Mouse (Mus musculus): ENCODE measurements at regions not wholly inside any gene's neighbourhood (a gene's known extent, or its start where the extent isn't known, plus 50 kb on each side); places are given as distances from the start of the nearest gene placed in this dataset.

- no peak for DNase-seq (ENCODE audit: low spot score)
Measured at GRCm38 (mm10) chr4:105282681-105283462, 125.7 kb downstream of the Plpp3 start.

- DNase-seq (ENCODE audit: low spot score), result no peak
Measured at GRCm38 (mm10) chr4:105285431-105286013, 128.4 kb downstream of the Plpp3 start.

- DNase-seq (ENCODE audit: low spot score), result no peak
Measured at GRCm38 (mm10) chr4:105286299-105286698, 129.2 kb downstream of the Plpp3 start.

- no peak for DNase-seq (ENCODE audit: low spot score)
Measured at GRCm38 (mm10) chr4:105286809-105287208, 129.7 kb downstream of the Plpp3 start.

- DNase-seq (ENCODE audit: low spot score), result no peak
Measured at GRCm38 (mm10) chr4:105287419-105287818, 130.3 kb downstream of the Plpp3 start.

GRCm38 (mm10) chr4:105289635-105290034 is 132.5 kb downstream of the Plpp3 start:
- DNase-seq (ENCODE audit: low spot score), result no peak

- DNase-seq (ENCODE audit: low spot score), result no peak
Measured at GRCm38 (mm10) chr4:105290847-105291475, 133.8 kb downstream of the Plpp3 start.

GRCm38 (mm10) chr4:105291503-105291902 is 134.4 kb downstream of the Plpp3 start:
- no peak for DNase-seq (ENCODE audit: low spot score)

- no peak for DNase-seq (ENCODE audit: low spot score)
Measured at GRCm38 (mm10) chr4:105299358-105299757, 142.2 kb downstream of the Plpp3 start.

GRCm38 (mm10) chr4:105301547-105301946 is 144.4 kb downstream of the Plpp3 start:
- no peak for DNase-seq (ENCODE audit: low spot score)

- DNase-seq (ENCODE audit: low spot score), result no peak
Measured at GRCm38 (mm10) chr4:105304166-105304565, 147.0 kb downstream of the Plpp3 start.

- DNase-seq (ENCODE audit: low spot score), result no peak
Measured at GRCm38 (mm10) chr4:105305931-105306330, 148.8 kb downstream of the Plpp3 start.

GRCm38 (mm10) chr4:105307356-105307755 is 150.2 kb downstream of the Plpp3 start:
- DNase-seq (ENCODE audit: low spot score), result no peak

GRCm38 (mm10) chr4:105307905-105308304 is 150.8 kb downstream of the Plpp3 start:
- no peak for DNase-seq (ENCODE audit: low spot score)

- DNase-seq (ENCODE audit: low spot score), result no peak
Measured at GRCm38 (mm10) chr4:105308971-105309488, 151.9 kb downstream of the Plpp3 start.

GRCm38 (mm10) chr4:105312643-105313042 is 155.5 kb downstream of the Plpp3 start:
- no peak for DNase-seq (ENCODE audit: low spot score)

GRCm38 (mm10) chr4:105313151-105313818 is 156.1 kb downstream of the Plpp3 start:
- no peak for DNase-seq (ENCODE audit: low spot score)

GRCm38 (mm10) chr4:105315095-105315494 is 157.9 kb downstream of the Plpp3 start:
- no peak for DNase-seq (ENCODE audit: low spot score)

- no peak for DNase-seq (ENCODE audit: low spot score)
Measured at GRCm38 (mm10) chr4:105316478-105317206, 159.5 kb downstream of the Plpp3 start.

GRCm38 (mm10) chr4:105318421-105318820 is 161.3 kb downstream of the Plpp3 start:
- DNase-seq (ENCODE audit: low spot score), result no peak

- DNase-seq (ENCODE audit: low spot score), result no peak
Measured at GRCm38 (mm10) chr4:105323446-105323845, 166.3 kb downstream of the Plpp3 start.

- DNase-seq (ENCODE audit: low spot score), result no peak
Measured at GRCm38 (mm10) chr4:105326989-105327388, 169.8 kb downstream of the Plpp3 start.
